Mouse (Mus musculus) erythroblast, embryonic 14.5 days (primary cell): Measurements from ENCODE around the gene Naa30. TPM values are rescaled to one million over a fixed set of nuclear protein-coding genes. Genes with fewer than 3 reads are reported as not detected.
A peak's percentile ranks its signal among the peaks of the same experiment; 100 is the strongest.
"Not testable (repeated sequence)": the region's sequence is repeated elsewhere in the genome, so short reads cannot be mapped to it uniquely, and the experiment has no call there.

ENCODE experiments used
- H3K27me3 ChIP-seq: 2 replicates; pipeline ENCODE4 v1.6.1; 2012; ENCODE audit warnings: inconsistent platforms; ENCODE audit not compliant: control insufficient read depth
- H3K36me3 ChIP-seq: 2 replicates; pipeline ENCODE4 v1.6.1; 2012; ENCODE audit warnings: mild to moderate bottlenecking, inconsistent platforms; ENCODE audit not compliant: control insufficient read depth
- H3K4me1 ChIP-seq: 2 replicates; pipeline ENCODE4 v1.6.1; 2012; ENCODE audit warnings: inconsistent platforms; ENCODE audit not compliant: control insufficient read depth
- H3K4me3 ChIP-seq: replicated peaks from 2 replicates; pipeline ENCODE3; 2012; ENCODE audit warnings: moderate library complexity, mild to moderate bottlenecking, inconsistent platforms
- H3K9me3 ChIP-seq: 2 replicates; pipeline ENCODE4 v1.6.1; 2012; ENCODE audit warnings: low read length, inconsistent platforms, mixed read lengths; ENCODE audit not compliant: control insufficient read depth
- GATA1 ChIP-seq: IDR thresholded peaks from 2 replicates; pipeline ENCODE4 v1.6.1; 2012; ENCODE audit warnings: low read length, inconsistent platforms, mixed read lengths
- TAL1 ChIP-seq: IDR thresholded peaks from 3 replicates; pipeline ENCODE4 v1.6.1; 2012; ENCODE audit warnings: low read length, inconsistent platforms, mixed read lengths
- polyA plus RNA-seq: library from polyadenylated mRNA; stranded (reverse); fragments of >175 nt; gene quantifications from 2 replicates; pipeline ENCODE4 v1.2.3, GENCODE M21; 2012

Gene Naa30
- polyA plus RNA-seq, 1 experiment, result 0.45 TPM

- peaks cover 30% of the 10 kb centered on the region for H3K4me1 ChIP-seq
- H3K27me3 ChIP-seq, result no peaks in the 10 kb centered on the region
- peaks cover 24% of the 10 kb centered on the region for H3K36me3 ChIP-seq
- H3K4me3 ChIP-seq, result peak overlapping the region; percentile 98
- TF ChIP-seq GATA1 (0 out of 2 replicates have a peak, but pooled peaks have one; percentile 15), TAL1 (no peak)
- H3K9me3 ChIP-seq, result no peaks in the 10 kb centered on the region
Observed at GRCm38 (mm10) chr14:49171286-49171685, 740 bp upstream of the Naa30 start.

GRCm38 (mm10) chr14:49172582-49172988 lies 559 bp downstream of the Naa30 start:
- Histone ChIP-seq H3K4me1 (peaks cover 30% of the 10 kb centered on the region), H3K27me3 (no peaks in the 10 kb centered on the region), H3K36me3 (peaks cover 27% of the 10 kb centered on the region), H3K4me3 (peak overlapping the region; percentile 98), H3K9me3 (no peaks in the 10 kb centered on the region)
- TF ChIP-seq TAL1 (no peak), GATA1 (no peak)

GRCm38 (mm10) chr14:49173290-49174135 lies 1.5 kb downstream of the Naa30 start:
- H3K4me1 ChIP-seq, result peaks cover 30% of the 10 kb centered on the region
- peaks cover 32% of the 10 kb centered on the region for H3K36me3 ChIP-seq
- H3K9me3 ChIP-seq, result no peaks in the 10 kb centered on the region
- H3K27me3 ChIP-seq, result no peaks in the 10 kb centered on the region
- TF ChIP-seq GATA1 (no peak), TAL1 (no peak)
- peak overlapping the region; percentile 98 for H3K4me3 ChIP-seq

- Histone ChIP-seq H3K9me3 (no peaks in the 10 kb centered on the region), H3K4me1 (peaks cover 3% of the 10 kb centered on the region), H3K27me3 (no peaks in the 10 kb centered on the region), H3K36me3 (peaks cover 57% of the 10 kb centered on the region), H3K4me3 (no peak overlapping the region)
- no peak for TF ChIP-seq GATA1
- TF ChIP-seq TAL1, result no peak
Observed at GRCm38 (mm10) chr14:49179736-49180135, 7.7 kb downstream of the Naa30 start.

- no peak overlapping the region for H3K4me3 ChIP-seq
- peaks cover 66% of the 10 kb centered on the region for H3K36me3 ChIP-seq
- no peaks in the 10 kb centered on the region for H3K9me3 ChIP-seq
- no peaks in the 10 kb centered on the region for H3K27me3 ChIP-seq
- H3K4me1 ChIP-seq, result no peaks in the 10 kb centered on the region
- TF ChIP-seq GATA1 (no peak), TAL1 (no peak)
Observed at GRCm38 (mm10) chr14:49186270-49186669, 14.2 kb downstream of the Naa30 start.

- TF ChIP-seq TAL1, result no peak
- no peak for TF ChIP-seq GATA1
- Histone ChIP-seq H3K9me3 (no peaks in the 10 kb centered on the region), H3K27me3 (no peaks in the 10 kb centered on the region), H3K4me3 (no peak overlapping the region), H3K4me1 (no peaks in the 10 kb centered on the region), H3K36me3 (peaks cover 6% of the 10 kb centered on the region)
Observed at GRCm38 (mm10) chr14:49197031-49197527, 25.1 kb downstream of the Naa30 start.

GRCm38 (mm10) chr14:49201073-49201778 lies 29.2 kb downstream of the Naa30 start:
- no peaks in the 10 kb centered on the region for H3K9me3 ChIP-seq

GRCm38 (mm10) chr14:49210215-49210614 lies 38.2 kb downstream of the Naa30 start:
- H3K36me3 ChIP-seq, H3K9me3 ChIP-seq, H3K27me3 ChIP-seq, H3K4me1 ChIP-seq, H3K4me3 ChIP-seq: not testable (repeated sequence)

More at GRCm38 (mm10) chr14:49201073-49201778, 29.2 kb downstream of the Naa30 start:
- no peak for TF ChIP-seq GATA1
- Histone ChIP-seq H3K4me3 (no peak overlapping the region), H3K27me3 (no peaks in the 10 kb centered on the region), H3K4me1 (no peaks in the 10 kb centered on the region), H3K36me3 (no peaks in the 10 kb centered on the region)

GRCm38 (mm10) chr14:49218677-49219076 lies 46.7 kb downstream of the Naa30 start:
- H3K4me1 ChIP-seq, result no peaks in the 10 kb centered on the region
- H3K36me3 ChIP-seq, result no peaks in the 10 kb centered on the region
- H3K4me3 ChIP-seq, result no peak overlapping the region
- no peaks in the 10 kb centered on the region for H3K9me3 ChIP-seq
- H3K27me3 ChIP-seq, result no peaks in the 10 kb centered on the region
- TF ChIP-seq TAL1 (no peak), GATA1 (no peak)

GRCm38 (mm10) chr14:49219466-49220022 lies 47.5 kb downstream of the Naa30 start:
- H3K4me1 ChIP-seq, H3K9me3 ChIP-seq, H3K4me3 ChIP-seq, H3K36me3 ChIP-seq, H3K27me3 ChIP-seq: not testable (repeated sequence)
